Comparison of ENCODE assay signal across 8 mouse cellular contexts in genomic region chr3:97932131-97932530, GRCm38 (mm10). TPM values are rescaled to one million over a fixed set of nuclear protein-coding genes. Genes with fewer than 3 reads are reported as not detected.
A peak's percentile ranks its signal among the peaks of the same experiment; 100 is the strongest.
DNase-seq lines count a peak whose midpoint lies in the region; ATAC-seq lines count a peak whose summit lies in the region.

No protein-coding gene starts in this region.

- no peak overlapping the region for H3K9ac ChIP-seq in kidney, embryonic 15.5 days
- H3K9ac ChIP-seq in heart, embryonic 11.5 days (ENCODE audit: low read depth, low read length): peak overlapping the region; percentile 24; the same call in 1 of the 2 replicates
- H3K9ac ChIP-seq in liver, embryonic 12.5 days: 0 out of 2 replicates have a peak overlapping the region, but pooled peaks have one; percentile 10

- H3K4me2 ChIP-seq in kidney, embryonic 15.5 days: peak overlapping the region; percentile 50
- peak overlapping the region; percentile 53 for H3K4me2 ChIP-seq in heart, embryonic 11.5 days
- H3K4me2 ChIP-seq in liver, embryonic 12.5 days: peak overlapping the region; percentile 58

- DNase-seq in kidney, postnatal 10 days: no peak
- peak; percentile 79 for DNase-seq in natural killer cell, adult 2 months (ENCODE audit: low spot score in 2 of 2)
- no peak for DNase-seq in cerebellum, postnatal 36 days
- no peak for DNase-seq in frontal cortex, postnatal 10 days (ENCODE audit: low spot score in 2 of 2)
- no peak for DNase-seq in gastrocnemius, postnatal 36 days

- H3K9me3 ChIP-seq in kidney, embryonic 15.5 days (replicated peaks): no peaks in the 10 kb centered on the region
- H3K9me3 ChIP-seq in heart, embryonic 11.5 days (replicated peaks; ENCODE audit: control insufficient read depth, low read length): no peaks in the 10 kb centered on the region
- no peaks in the 10 kb centered on the region for H3K9me3 ChIP-seq in liver, embryonic 12.5 days (replicated peaks)

- 4% methylated on average over 10 of the region's 10 CpGs for WGBS in kidney, embryonic 15.5 days
- 16% methylated on average over 10 of the region's 10 CpGs for WGBS in heart, embryonic 11.5 days (ENCODE audit: insufficient replicate concordance)
- 7% methylated on average over 10 of the region's 10 CpGs for WGBS in liver, embryonic 12.5 days (ENCODE audit: insufficient replicate concordance)

- intact Hi-C loops in gastrocnemius, postnatal 36 days (cut with DNase I): loop anchor here (5.0 kb wide), 1 partner anchor 110 kb away; no protein-coding TSS in a partner anchor

- peaks cover 50% of the 10 kb centered on the region for H3K4me1 ChIP-seq in kidney, embryonic 15.5 days
- peaks cover 14% of the 10 kb centered on the region for H3K4me1 ChIP-seq in heart, embryonic 11.5 days (ENCODE audit: control insufficient read depth, insufficient read depth, low read length)
- H3K4me1 ChIP-seq in liver, embryonic 12.5 days: peaks cover 76% of the 10 kb centered on the region

- H3K4me3 ChIP-seq in kidney, embryonic 15.5 days (replicated peaks): peak overlapping the region; percentile 16; the same call in 1 of the 2 replicates
- peak overlapping the region; percentile 21; the same call in 1 of the 2 replicates for H3K4me3 ChIP-seq in heart, embryonic 11.5 days (ENCODE audit: low read depth, low read length)
- H3K4me3 ChIP-seq in liver, embryonic 12.5 days: peak overlapping the region; percentile 21

- no peaks in the 10 kb centered on the region for H3K36me3 ChIP-seq in kidney, embryonic 15.5 days
- H3K36me3 ChIP-seq in heart, embryonic 11.5 days (ENCODE audit: control insufficient read depth, insufficient read depth, low read length): no peaks in the 10 kb centered on the region
- H3K36me3 ChIP-seq in liver, embryonic 12.5 days: no peaks in the 10 kb centered on the region

- H3K27me3 ChIP-seq in kidney, embryonic 15.5 days: no peaks in the 10 kb centered on the region
- H3K27me3 ChIP-seq in heart, embryonic 11.5 days (ENCODE audit: control insufficient read depth, insufficient read depth, low read length): peaks cover 6% of the 10 kb centered on the region; the same call in 1 of the 2 replicates
- no peaks in the 10 kb centered on the region; the same call in 1 of the 2 replicates for H3K27me3 ChIP-seq in liver, embryonic 12.5 days (replicated peaks)

- peak; percentile 26 for ATAC-seq in kidney, embryonic 15.5 days (replicated peaks; ENCODE audit: low FRiP score)
- no peak for ATAC-seq in heart, embryonic 11.5 days (replicated peaks; ENCODE audit: insufficient number of reproducible peaks, low FRiP score, low TSS enrichment)
- ATAC-seq in liver, embryonic 12.5 days: no peak

- peak overlapping the region; percentile 23; the same call in 1 of the 2 replicates for H3K27ac ChIP-seq in kidney, embryonic 15.5 days
- no peak overlapping the region for H3K27ac ChIP-seq in heart, embryonic 11.5 days (ENCODE audit: low read depth, low read length)
- H3K27ac ChIP-seq in liver, embryonic 12.5 days: no peak overlapping the region

RNA-seq across cellular contexts. Expression of gene Sec22b, which starts 31.1 kb away (rescaled TPM):
- 130 TPM in 2 replicates for polyA plus RNA-seq in kidney, embryonic 15.5 days (2015; fragmentation: Nextera tagmentation; extraction: Ambion mirVana)
- polyA plus RNA-seq in heart, embryonic 11.5 days (2014; fragmentation: Nextera tagmentation; extraction: Ambion mirVana): 146 and 151 TPM in 2 replicates
- 67.1 and 69.2 TPM in 2 replicates for polyA plus RNA-seq in liver, embryonic 12.5 days (2016; fragmentation: Nextera tagmentation; extraction: Ambion mirVana)
- total RNA-seq in gastrocnemius, postnatal 36 days (2021): 10 to 100 TPM; 22.0 to 24.0 TPM

RNA-seq across cellular contexts. Expression of gene Pde4dip, which starts 43.6 kb away (rescaled TPM):
- polyA plus RNA-seq in kidney, embryonic 15.5 days (2015; fragmentation: Nextera tagmentation; extraction: Ambion mirVana): 23.2 and 23.5 TPM in 2 replicates
- 69.8 and 76.7 TPM in 2 replicates for polyA plus RNA-seq in heart, embryonic 11.5 days (2014; fragmentation: Nextera tagmentation; extraction: Ambion mirVana)
- polyA plus RNA-seq in liver, embryonic 12.5 days (2016; fragmentation: Nextera tagmentation; extraction: Ambion mirVana): 8.9 and 9.9 TPM in 2 replicates
- 1,000 to 10,000 TPM; 2,796 to 3,405 TPM for total RNA-seq in gastrocnemius, postnatal 36 days (2021)

Comparison
In these comparisons a context has a peak if more than half of its experiments do, and no peak if none do; other contexts are left out.
1. DNase-seq: peak in natural killer cell, adult 2 months (2 of 2); none in kidney, postnatal 10 days (single experiment), cerebellum, postnatal 36 days (0 of 2), frontal cortex, postnatal 10 days (0 of 2) and gastrocnemius, postnatal 36 days (0 of 2).
2. Peak in every context shown above with its lines, with median percentiles within 50 percentile points of each other: H3K4me2 ChIP-seq and H3K4me3 ChIP-seq.